In the genomic region with DNA sequence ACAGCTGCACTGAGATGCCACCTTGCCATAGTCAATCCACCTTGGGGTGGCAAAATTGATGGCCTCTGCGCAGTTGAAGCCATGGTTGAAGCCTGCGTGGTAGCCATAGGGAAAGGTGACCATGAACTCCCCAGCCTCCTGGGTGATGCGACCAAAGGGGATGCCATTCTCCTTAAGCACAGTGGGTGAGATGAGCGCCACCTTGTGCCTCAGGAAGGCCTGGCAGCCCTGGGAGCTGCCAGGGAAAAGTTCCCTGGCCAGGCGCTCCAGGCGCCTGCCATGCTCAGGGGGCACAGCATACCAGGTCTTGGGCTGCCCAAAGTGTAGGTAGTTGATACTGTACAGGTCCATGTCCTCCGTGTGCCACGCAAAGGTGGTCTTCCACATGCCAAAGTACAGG, we compare ENCODE assay signal across 9 mouse cellular contexts. TPM values are rescaled to one million over a fixed set of nuclear protein-coding genes. Genes with fewer than 3 reads are reported as not detected.
DNase-seq lines count a peak whose midpoint lies in the region; ATAC-seq and TF ChIP-seq lines count a peak whose summit lies in the region.
"Not testable (repeated sequence)": the region's sequence is repeated elsewhere in the genome, so short reads cannot be mapped to it uniquely, and the experiment has no call there.
"Had no signal": no experiment of that assay in that cellular context is flagged by ENCODE, and none has a peak within 500 bp of the region (broad histone marks: within the 10 kb centered on the region; RNA-seq: fewer than 3 reads in every experiment).

No protein-coding gene starts in this region.

- TF ChIP-seq POLR2A in ES-Bruce4 (IDR thresholded peaks at IDR 0.05; ENCODE audit: insufficient read depth, low read length); cerebellum, adult 2 months (IDR thresholded peaks at IDR 0.05; ENCODE audit: borderline replicate concordance, insufficient read depth, low read length); kidney, adult 2 months (IDR thresholded peaks at IDR 0.05; ENCODE audit: low read depth, low read length); liver, adult 2 months (IDR thresholded peaks at IDR 0.05; ENCODE audit: extremely low read depth, insufficient read depth, low read length): not testable (repeated sequence)

- not testable (repeated sequence) for H3K9me3 ChIP-seq in ES-Bruce4 (replicated peaks; ENCODE audit: control insufficient read depth, insufficient read depth, low read length, poor library complexity, severe bottlenecking); stomach, postnatal 0 days (ENCODE audit: control insufficient read depth, low read length)

- TF ChIP-seq EP300 in ES-Bruce4 (IDR thresholded peaks at IDR 0.05; ENCODE audit: insufficient read depth, low read depth, low read length); stomach, postnatal 0 days (optimal IDR thresholded peaks at IDR 0.05): not testable (repeated sequence)

- H3K27me3 ChIP-seq in ES-Bruce4 (ENCODE audit: control insufficient read depth, insufficient read depth, low read length, poor library complexity, severe bottlenecking); cerebellum, adult 2 months (ENCODE audit: control insufficient read depth, insufficient read depth, low read length); kidney, adult 2 months (replicated peaks; ENCODE audit: control insufficient read depth, insufficient read depth, low read length); liver, adult 2 months (ENCODE audit: control insufficient read depth, insufficient read depth, low read length); stomach, postnatal 0 days (ENCODE audit: control insufficient read depth, insufficient read depth, low read length): not testable (repeated sequence)

- H3K9ac ChIP-seq in ES-Bruce4 (ENCODE audit: low read depth, poor library complexity, severe bottlenecking); liver, adult 2 months (ENCODE audit: low read depth, low read length); stomach, postnatal 0 days (ENCODE audit: low read length): not testable (repeated sequence)

- H3K27ac ChIP-seq in ES-Bruce4 (ENCODE audit: insufficient read depth, low read length); cerebellum, adult 2 months (ENCODE audit: insufficient read depth, low read length); kidney, adult 2 months (ENCODE audit: insufficient read depth, low read depth, low read length); liver, adult 2 months (replicated peaks; ENCODE audit: insufficient read depth, low read depth, low read length); stomach, postnatal 0 days (replicated peaks): not testable (repeated sequence)

- not testable (repeated sequence) for H3K79me2 ChIP-seq in liver, adult 2 months (ENCODE audit: control insufficient read depth, insufficient read depth, low read length)

- peak; percentile 5 for TF ChIP-seq CTCF in ES-Bruce4 (IDR thresholded peaks at IDR 0.05; ENCODE audit: low read depth, low read length)
- TF ChIP-seq CTCF in cerebellum, adult 2 months (IDR thresholded peaks at IDR 0.05; ENCODE audit: borderline replicate concordance, insufficient read depth, low read depth, low read length), result not testable (repeated sequence)
- peak; percentile 11; the same call in 1 of the 2 replicates for TF ChIP-seq CTCF in kidney, adult 2 months (conservative IDR thresholded peaks at IDR 0.05; ENCODE audit: insufficient read depth, insufficient read length, low read depth, low read length)
- TF ChIP-seq CTCF in liver, adult 2 months (IDR thresholded peaks at IDR 0.05; ENCODE audit: low read depth, low read length), result peak; percentile 49
- peak; percentile 48; the same call in 1 of the 2 replicates for TF ChIP-seq CTCF in stomach, postnatal 0 days (IDR thresholded peaks at IDR 0.05; ENCODE audit: low read depth)

- peak; percentile 13 to 25 for DNase-seq in cerebellum, adult 2 months
- not testable (repeated sequence) for DNase-seq in kidney, adult 2 months; liver, adult 2 months (ENCODE audit: extremely low read depth, low read depth, low spot score); stomach, postnatal 0 days (ENCODE audit: low spot score)
- peak; percentile 15 for DNase-seq in lung, postnatal 14 days

- 67% methylated on average over 8 of the region's 8 CpGs for WGBS in cerebellum, adult 2 months
- 67% methylated on average over 8 of the region's 8 CpGs for WGBS in kidney, adult 2 months
- 62% methylated on average over 8 of the region's 8 CpGs for WGBS in liver, adult 2 months
- 64% methylated on average over 7 of the region's 8 CpGs for WGBS in stomach, postnatal 0 days

- ATAC-seq in erythroid progenitor cell, adult 5-6 weeks (replicated peaks; ENCODE audit: low FRiP score, poor library complexity, severe bottlenecking), result peak; percentile 53; the same call in 1 of the 2 replicates
- not testable (repeated sequence) for ATAC-seq in stomach, postnatal 0 days (ENCODE audit: low FRiP score, low TSS enrichment)

- not testable (repeated sequence) for H3K4me2 ChIP-seq in stomach, postnatal 0 days (replicated peaks; ENCODE audit: low read depth)

- not testable (repeated sequence) for H3K4me1 ChIP-seq in ES-Bruce4 (ENCODE audit: control insufficient read depth, insufficient read depth, low read length); cerebellum, adult 2 months (ENCODE audit: control insufficient read depth, insufficient read depth, low read length); kidney, adult 2 months (ENCODE audit: control insufficient read depth, insufficient read depth, low read length); liver, adult 2 months (ENCODE audit: control insufficient read depth, insufficient read depth, low read length); stomach, postnatal 0 days (replicated peaks; ENCODE audit: control insufficient read depth, insufficient read depth)

- H3K36me3 ChIP-seq in ES-Bruce4 (ENCODE audit: control insufficient read depth, insufficient read depth, low read length, poor library complexity, severe bottlenecking); kidney, adult 2 months (ENCODE audit: control insufficient read depth, insufficient read depth, low read length); liver, adult 2 months (ENCODE audit: control insufficient read depth, insufficient read depth, low read length); stomach, postnatal 0 days (ENCODE audit: control insufficient read depth, insufficient read depth, low read length): not testable (repeated sequence)

- not testable (repeated sequence) for H3K4me3 ChIP-seq in ES-Bruce4 (ENCODE audit: low read depth, low read length); cerebellum, adult 2 months (replicated peaks; ENCODE audit: insufficient read depth, low read depth, low read length); kidney, adult 2 months (ENCODE audit: insufficient read depth, low read depth, low read length); liver, adult 2 months (ENCODE audit: insufficient read depth, low read depth, low read length); stomach, postnatal 0 days (ENCODE audit: low read depth, low read length)

RNA-seq across cellular contexts. Expression of a gene that starts 49.2 kb away (rescaled TPM):
- 0.37 and 0.52 TPM in 2 replicates for polyA plus RNA-seq in ES-Bruce4 (2011; ENCODE audit: insufficient read depth, insufficient read length, low read depth, missing spikeins)
- 1.1 and 1.2 TPM in 2 replicates for polyA plus RNA-seq in cerebellum, adult 2 months (2012; rRNA removed)
- not detected in 2 replicates for total RNA-seq in erythroid progenitor cell, adult 5-6 weeks (2015; ENCODE audit: low replicate concordance)
- total RNA-seq in erythroid progenitor cell, adult 5-6 weeks (2017; ENCODE audit: low replicate concordance), result 0.13 TPM in 1 of 2 replicates, not detected in the other
- 0.09 and 0.19 TPM in 2 replicates for polyA plus RNA-seq in kidney, adult 2 months (2012; rRNA removed)
- total RNA-seq in liver, adult 2 months (2014; rRNA removed), result 0.07 TPM in 1 of 2 replicates, not detected in the other
- not detected in 2 replicates for polyA plus RNA-seq in liver, adult 2 months (2012; rRNA removed)
- polyA plus RNA-seq in stomach, postnatal 0 days (2015; fragmentation: Nextera tagmentation; extraction: Ambion mirVana), result 0.16 and 0.21 TPM in 2 replicates
- total RNA-seq: gastrocnemius, adult 8-10 months had no signal
- polyA plus RNA-seq: myocyte had no signal

RNA-seq across cellular contexts. Expression of a gene that starts 49.3 kb away (rescaled TPM):
- polyA plus RNA-seq in ES-Bruce4 (2011; ENCODE audit: insufficient read depth, insufficient read length, low read depth, missing spikeins), result 132 and 138 TPM in 2 replicates
- 123 and 129 TPM in 2 replicates for polyA plus RNA-seq in cerebellum, adult 2 months (2012; rRNA removed)
- total RNA-seq in erythroid progenitor cell, adult 5-6 weeks (2015; ENCODE audit: low replicate concordance), result 77.8 and 93.1 TPM in 2 replicates
- total RNA-seq in erythroid progenitor cell, adult 5-6 weeks (2017; ENCODE audit: low replicate concordance), result 81.4 and 94.3 TPM in 2 replicates
- polyA plus RNA-seq in kidney, adult 2 months (2012; rRNA removed), result 14.6 and 20.0 TPM in 2 replicates
- total RNA-seq in liver, adult 2 months (2014; rRNA removed), result 43.5 and 58.4 TPM in 2 replicates
- 7.0 and 8.7 TPM in 2 replicates for polyA plus RNA-seq in liver, adult 2 months (2012; rRNA removed)
- 115 and 120 TPM in 2 replicates for polyA plus RNA-seq in stomach, postnatal 0 days (2015; fragmentation: Nextera tagmentation; extraction: Ambion mirVana)
